Mouse (Mus musculus) forebrain, postnatal 0 days (tissue): ENCODE data around the gene Ipcef1. TPM values are rescaled to one million over a fixed set of nuclear protein-coding genes. Genes with fewer than 3 reads are reported as not detected.

ENCODE experiments used
- ATAC-seq: fragments of 200-750 bp; cut with Nextera tagmentation; 2 replicates; pipeline ENCODE4 v1.8.0; 2017; ENCODE audit warnings: mild to moderate bottlenecking, moderate library complexity
- DNase-seq: peaks from one replicate; pipeline ENCODE4 v3.0.0-alpha.2; 2015
- H3K27ac ChIP-seq: fragments of 300-500 bp; sonication (generic); 2 replicates; pipeline ENCODE4 v1.5.1; 2014; ENCODE audit warnings: low read depth, mild to moderate bottlenecking, antibody characterized with exemption, low read length, moderate library complexity, mixed read lengths
- H3K27me3 ChIP-seq: fragments of 300-500 bp; sonication (generic); 2 replicates; pipeline ENCODE4 v1.6.1; 2014; ENCODE audit warnings: mild to moderate bottlenecking, low read length, mixed read lengths; ENCODE audit not compliant: insufficient read depth
- H3K36me3 ChIP-seq: fragments of 300-500 bp; sonication (generic); 2 replicates; pipeline ENCODE4 v1.6.1; 2014; ENCODE audit warnings: mild to moderate bottlenecking, moderate library complexity; ENCODE audit not compliant: insufficient read depth
- H3K4me1 ChIP-seq: fragments of 300-500 bp; sonication (generic); 2 replicates; pipeline ENCODE4 v1.6.1; 2014; ENCODE audit warnings: antibody characterized with exemption; ENCODE audit not compliant: insufficient read depth
- H3K4me2 ChIP-seq: fragments of 300-500 bp; sonication (generic); 2 replicates; pipeline ENCODE4 v1.6.1; 2014; ENCODE audit warnings: low read depth, mild to moderate bottlenecking, moderate library complexity
- H3K4me3 ChIP-seq: fragments of 300-500 bp; sonication (generic); 2 replicates; pipeline ENCODE4 v1.5.1; 2014; ENCODE audit warnings: low read depth, low read length, mixed read lengths
- H3K9ac ChIP-seq: fragments of 300-500 bp; sonication (generic); 2 replicates; pipeline ENCODE4 v1.6.1; 2014; ENCODE audit warnings: mild to moderate bottlenecking
- H3K9me3 ChIP-seq: fragments of 300-500 bp; sonication (generic); 2 replicates; pipeline ENCODE4 v1.6.1; 2016; ENCODE audit warnings: low read length
- CTCF ChIP-seq: sonication (generic); IDR thresholded peaks from 2 replicates; pipeline ENCODE4 v1.5.1; 2016; ENCODE audit warnings: antibody characterized with exemption, control low read depth, low read depth
- WGBS: fragments of 180-500 bp; shearing (Covaris S2); extraction: QIAGEN DNeasy Blood & Tissue Kit; methylation state at CpG from one replicate; pipeline ENCODE4 v1.1.7; 2014; 5-methylcytosine and 5-hydroxymethylcytosine counted together
- polyA plus RNA-seq: library from polyadenylated mRNA; unstranded; fragments of >200 nt; fragmentation: Nextera tagmentation; extraction: Ambion mirVana; gene quantifications from 2 replicates; pipeline ENCODE4 v1.2.1, GENCODE M21; 2015
- total RNA-seq: library from RNA; depleted of rRNA; stranded (reverse); fragments of >200 nt; gene quantifications from 2 replicates; pipeline ENCODE4 v1.2.3, GENCODE M21; 2014; rRNA removed

Ipcef1 gene
- total and polyA plus RNA-seq, 2 experiments from 2014 or later = 2.2 to 12.0 TPM

DNA sequence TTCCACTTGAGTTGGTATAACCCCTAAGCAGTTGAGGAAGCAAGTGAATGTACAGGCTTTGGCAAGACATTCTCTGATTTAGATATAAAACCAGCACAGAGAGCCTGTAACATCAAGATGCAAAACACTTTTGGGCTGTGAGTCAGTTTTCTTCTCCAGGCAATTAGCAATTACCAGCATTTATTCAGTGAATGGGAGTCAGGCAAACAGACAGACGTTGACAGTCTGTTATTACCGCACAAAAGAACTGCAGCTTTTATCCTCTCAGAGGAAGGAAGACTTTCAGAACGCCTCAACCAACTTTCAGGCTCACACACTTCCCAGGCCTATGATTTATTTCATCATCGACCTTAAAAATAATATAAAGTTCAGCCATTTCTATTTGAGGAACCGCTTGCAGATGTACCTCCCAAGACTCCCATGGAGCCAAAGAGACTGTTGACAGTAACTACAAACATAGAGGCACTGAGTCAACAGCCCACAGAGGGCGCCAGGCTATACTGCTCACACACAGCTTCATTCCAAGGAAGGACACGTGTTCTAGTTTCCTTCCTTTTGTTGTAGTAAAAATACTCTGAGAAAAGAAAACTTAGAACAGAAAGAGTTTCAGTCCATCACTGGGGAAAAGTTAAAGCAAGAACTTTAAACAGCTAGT is 180.7 kb downstream of the Ipcef1 start:
- peak; percentile 20; the same call in 1 of the 2 replicates for TF ChIP-seq CTCF
- no peaks in the 10 kb centered on the region for H3K4me1 ChIP-seq
- ATAC-seq (peak; percentile 95), DNase-seq (peak; percentile 50)
- no peak overlapping the region for H3K4me3 ChIP-seq
- no peaks in the 10 kb centered on the region for H3K36me3 ChIP-seq
- no peaks in the 10 kb centered on the region for H3K27me3 ChIP-seq
- H3K9me3 ChIP-seq = no peaks in the 10 kb centered on the region
- H3K4me2 ChIP-seq = no peak overlapping the region
- no peak overlapping the region for H3K9ac ChIP-seq
- WGBS = 51% methylated on average over 7 of the region's 7 CpGs
- H3K27ac ChIP-seq = peak overlapping the region; percentile 35; the same call in 1 of the 2 replicates

DNA sequence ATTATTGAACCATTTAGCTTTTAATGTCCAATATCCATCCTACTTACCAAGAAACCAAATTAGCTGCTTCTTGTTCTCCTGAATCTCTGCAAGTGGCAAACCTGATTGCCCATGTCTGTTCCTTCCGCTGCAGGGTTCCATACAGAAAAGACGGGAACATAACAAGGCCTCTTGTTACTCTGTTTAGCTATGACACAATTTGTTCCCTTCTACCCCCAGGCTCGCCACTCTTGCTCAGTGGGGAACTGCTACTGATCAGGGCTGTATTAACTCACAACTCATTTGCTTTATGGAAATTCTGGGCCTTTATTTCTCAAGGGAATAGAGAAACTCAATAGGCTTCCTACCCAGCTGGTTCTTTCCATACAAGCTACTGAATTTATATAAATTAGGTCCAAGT is 196.5 kb downstream of the Ipcef1 start:
- DNase-seq (no peak), ATAC-seq (no peak)
- Histone ChIP-seq H3K27ac (no peak overlapping the region), H3K4me1 (no peaks in the 10 kb centered on the region), H3K9ac (no peak overlapping the region), H3K36me3 (no peaks in the 10 kb centered on the region), H3K27me3 (no peaks in the 10 kb centered on the region), H3K4me3 (no peak overlapping the region), H3K4me2 (no peak overlapping the region), H3K9me3 (no peaks in the 10 kb centered on the region)
- TF ChIP-seq CTCF = no peak
- 25% methylated on average over 3 of the region's 3 CpGs for WGBS

DNA sequence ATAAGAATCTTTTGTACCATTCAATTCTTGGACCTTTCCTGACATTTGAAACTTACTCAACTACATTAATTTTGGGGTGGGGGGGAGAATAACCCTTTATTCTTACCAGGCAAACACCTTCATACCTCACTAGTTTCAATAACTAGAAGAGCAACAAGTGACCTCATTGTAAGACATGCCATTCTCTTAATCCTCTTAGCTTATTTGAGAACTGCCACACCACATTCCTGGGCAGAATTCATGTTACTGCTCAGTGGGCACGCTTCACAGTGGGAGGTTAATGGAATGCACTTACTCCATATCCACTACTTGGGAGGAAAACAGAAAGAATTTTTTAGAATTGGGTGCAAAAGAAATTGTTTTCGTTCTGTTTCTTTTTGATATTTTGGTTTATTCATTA is 203.4 kb downstream of the Ipcef1 start:
- DNase-seq (no peak), ATAC-seq (no peak)
- H3K9ac ChIP-seq = no peak overlapping the region
- H3K4me2 ChIP-seq = no peak overlapping the region
- H3K4me3 ChIP-seq = no peak overlapping the region
- no peaks in the 10 kb centered on the region for H3K27me3 ChIP-seq
- TF ChIP-seq CTCF = no peak
- H3K27ac ChIP-seq = no peak overlapping the region
- 41% methylated on average over 2 of the region's 2 CpGs for WGBS
- H3K9me3 ChIP-seq = no peaks in the 10 kb centered on the region
- no peaks in the 10 kb centered on the region for H3K36me3 ChIP-seq
- H3K4me1 ChIP-seq = no peaks in the 10 kb centered on the region

DNA sequence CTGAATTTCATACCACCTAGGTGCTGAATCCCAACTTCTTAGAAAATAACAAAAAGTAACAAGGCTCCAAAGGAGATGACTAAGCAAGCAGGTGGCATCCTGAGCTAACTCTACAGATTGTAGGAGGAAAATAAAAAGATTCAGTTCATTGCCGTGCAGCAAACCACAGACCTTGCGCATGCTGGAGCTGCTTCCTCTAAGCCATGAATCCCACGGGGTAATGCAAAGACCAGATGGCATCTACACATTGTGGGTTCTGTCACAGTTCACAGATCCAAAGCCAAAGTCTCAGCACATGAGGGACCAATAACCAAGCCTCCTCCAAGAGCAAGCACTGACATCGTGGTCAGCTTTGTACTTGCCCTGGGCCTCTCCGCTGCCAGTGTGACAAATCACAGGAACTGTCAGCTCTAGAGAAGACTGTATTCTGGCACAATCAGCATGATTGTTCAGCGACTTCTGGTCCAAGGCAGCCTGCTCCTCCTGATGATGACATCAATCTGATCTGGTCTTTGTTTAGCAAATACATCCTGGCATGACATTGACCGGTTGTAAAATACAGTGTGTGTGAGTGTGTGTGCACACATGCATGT is 204.0 kb downstream of the Ipcef1 start:
- Histone ChIP-seq H3K4me1 (no peaks in the 10 kb centered on the region), H3K4me2 (no peak overlapping the region), H3K27me3 (no peaks in the 10 kb centered on the region), H3K9me3 (no peaks in the 10 kb centered on the region), H3K36me3 (no peaks in the 10 kb centered on the region), H3K4me3 (no peak overlapping the region), H3K9ac (no peak overlapping the region), H3K27ac (no peak overlapping the region)
- WGBS = 56% methylated on average over 7 of the region's 7 CpGs
- no peak for TF ChIP-seq CTCF
- ATAC-seq = peak; percentile 69
- no peak for DNase-seq

DNA sequence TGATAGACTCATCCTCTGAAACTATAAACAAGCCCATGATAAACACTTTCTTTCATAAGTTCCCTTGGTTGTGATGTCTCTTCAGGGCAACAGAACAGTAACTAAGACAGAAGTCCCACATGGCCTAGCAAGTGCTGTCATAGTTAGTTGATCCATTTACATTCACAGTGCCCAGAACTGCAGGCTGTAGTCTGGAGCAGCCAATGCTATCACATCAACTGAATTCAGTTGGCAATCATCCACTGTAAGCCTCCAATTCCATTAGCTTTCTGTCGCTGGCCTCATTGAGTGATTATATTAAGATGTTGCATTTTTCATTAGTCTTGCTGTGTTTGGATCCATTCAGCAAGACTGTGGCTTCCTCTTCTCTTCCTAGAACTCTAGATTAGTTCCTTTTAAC is 206.0 kb downstream of the Ipcef1 start:
- ATAC-seq (peak; percentile 27; the same call in 1 of the 2 replicates), DNase-seq (peak; percentile 18)
- H3K27me3 ChIP-seq = no peaks in the 10 kb centered on the region
- H3K9ac ChIP-seq = no peak overlapping the region
- H3K36me3 ChIP-seq = no peaks in the 10 kb centered on the region
- H3K4me1 ChIP-seq = no peaks in the 10 kb centered on the region
- H3K4me2 ChIP-seq = no peak overlapping the region
- no peak overlapping the region for H3K27ac ChIP-seq
- whole genome bisulfite sequencing = 29% methylated on average over 1 of the region's 1 CpGs
- TF ChIP-seq CTCF = no peak
- no peaks in the 10 kb centered on the region for H3K9me3 ChIP-seq
- no peak overlapping the region for H3K4me3 ChIP-seq

DNA sequence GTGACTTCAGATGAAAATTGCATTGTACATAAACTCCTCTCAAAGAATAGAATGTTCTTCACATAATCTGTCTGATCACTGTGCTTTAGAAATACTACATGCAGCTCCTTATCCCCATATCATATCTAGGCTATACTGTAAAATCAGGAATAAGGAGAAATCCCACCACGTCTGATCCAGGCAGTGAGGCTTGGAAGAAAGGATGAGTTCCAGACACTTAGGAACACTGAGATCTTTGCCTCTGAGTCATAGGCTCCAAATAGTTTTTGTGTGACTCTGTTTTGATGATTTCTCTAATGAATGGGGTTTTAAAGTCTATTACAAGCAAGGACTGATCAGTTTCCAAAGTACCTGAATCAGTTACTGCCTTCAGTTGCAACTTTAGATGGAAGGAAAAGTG is 210.1 kb downstream of the Ipcef1 start:
- Histone ChIP-seq H3K4me2 (no peak overlapping the region), H3K9ac (no peak overlapping the region), H3K36me3 (no peaks in the 10 kb centered on the region), H3K9me3 (no peaks in the 10 kb centered on the region), H3K4me3 (no peak overlapping the region), H3K27ac (no peak overlapping the region), H3K27me3 (no peaks in the 10 kb centered on the region), H3K4me1 (no peaks in the 10 kb centered on the region)
- DNase-seq (no peak), ATAC-seq (no peak)
- WGBS = 86% methylated on average over 1 of the region's 1 CpGs
- no peak for TF ChIP-seq CTCF

Other genes starting within 250 kb of the Ipcef1 start
- gene Cnksr3, start 159.8 kb upstream of the Ipcef1 start, total RNA-seq = 2.4 and 3.5 TPM in 2 replicates
- gene Cnksr3, start 159.8 kb upstream of the Ipcef1 start, polyA plus RNA-seq = 1.8 and 2.0 TPM in 2 replicates